Mouse (Mus musculus) erythroblast, embryonic 14.5 days (primary cell): ENCODE results near the gene Misp.

ENCODE experiments used
- GATA1 ChIP-seq: IDR thresholded peaks from 2 replicates; pipeline ENCODE4 v1.6.1; 2012; ENCODE audit warnings: low read length, inconsistent platforms, mixed read lengths
- TAL1 ChIP-seq: IDR thresholded peaks from 3 replicates; pipeline ENCODE4 v1.6.1; 2012; ENCODE audit warnings: low read length, inconsistent platforms, mixed read lengths

GRCm38 (mm10) chr10:79781139-79781538, 39.6 kb upstream of the Misp start:
- TF ChIP-seq TAL1, result no peak
- no peak for TF ChIP-seq GATA1
